Mouse (Mus musculus) ovary, postnatal 14 days (tissue): ENCODE measurements around the gene Tent5b.

ENCODE experiments used
- DNase-seq: peaks from one replicate; pipeline ENCODE4 v3.0.0; 2022; ENCODE audit warnings: low spot score

Tent5b gene

DNA sequence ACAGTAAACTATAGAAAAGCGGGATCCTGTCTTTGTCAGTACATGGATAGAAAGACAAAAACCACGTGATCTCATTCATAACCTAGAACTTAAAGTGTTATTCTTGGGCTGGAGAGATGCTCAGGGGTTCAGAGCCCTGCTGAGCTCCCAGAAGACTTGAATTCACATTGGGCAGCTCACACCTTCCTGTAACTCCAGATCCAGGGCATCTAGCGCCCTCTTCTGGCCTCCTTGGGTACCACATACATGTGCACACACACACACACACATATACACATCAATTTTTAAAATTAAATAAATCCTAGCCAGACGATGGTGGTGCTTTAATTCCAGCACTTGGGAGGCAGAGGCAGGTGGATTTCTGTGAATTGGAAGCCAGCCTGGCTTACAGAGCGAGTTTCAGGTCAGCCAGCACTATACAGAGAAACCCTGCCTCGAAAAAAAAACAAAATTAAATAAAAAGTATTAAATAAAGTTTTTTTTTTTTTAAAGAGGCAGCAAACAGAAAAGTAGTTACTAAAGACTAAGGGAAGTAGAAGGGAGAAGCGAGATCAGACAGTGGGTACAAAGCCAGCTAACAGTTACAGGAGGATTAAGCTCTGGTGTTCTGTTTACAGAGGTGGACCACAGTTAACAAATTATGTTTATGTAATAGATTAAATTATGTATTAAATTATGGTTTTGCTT, 8.7 kb upstream of the Tent5b start:
- DNase-seq: no peak

DNA sequence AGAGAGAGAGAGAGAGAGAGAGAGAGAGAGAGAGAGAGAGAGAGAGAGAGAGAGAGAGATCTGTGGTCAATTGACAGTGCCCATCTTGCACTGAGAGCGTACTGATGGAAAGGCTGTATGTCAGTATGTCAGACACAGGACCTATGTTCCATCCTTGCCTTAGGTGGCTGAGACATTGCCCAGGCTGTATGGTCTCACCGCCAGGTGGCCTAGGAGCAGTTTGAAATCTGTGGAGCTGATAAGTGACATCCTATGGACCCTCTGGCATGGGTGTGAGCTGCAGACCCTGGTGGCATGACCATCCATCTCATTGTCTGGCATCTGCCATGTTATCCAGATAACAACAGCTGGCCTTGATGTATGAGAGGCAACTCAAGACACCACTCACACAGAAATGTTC, 6.1 kb upstream of the Tent5b start:
- DNase-seq: no peak

DNA sequence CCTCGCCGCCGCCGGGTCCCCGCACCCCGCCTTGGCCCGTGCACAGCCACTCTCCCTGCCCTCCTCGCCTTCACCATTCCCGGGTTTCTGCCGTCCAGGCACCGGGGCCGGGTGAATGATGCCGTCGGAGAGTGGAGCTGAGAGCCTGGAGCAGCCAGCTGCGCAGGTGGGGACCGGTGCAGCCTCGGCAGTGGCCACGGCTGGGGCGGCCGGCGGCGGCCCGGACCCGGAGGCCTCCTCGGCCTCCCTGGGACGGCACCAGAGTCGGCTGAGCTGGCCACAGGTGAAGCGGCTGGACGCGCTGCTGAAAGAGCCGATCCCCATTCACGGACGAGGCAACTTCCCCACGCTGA, 229 bp downstream of the Tent5b start:
- DNase-seq: no peak

DNA sequence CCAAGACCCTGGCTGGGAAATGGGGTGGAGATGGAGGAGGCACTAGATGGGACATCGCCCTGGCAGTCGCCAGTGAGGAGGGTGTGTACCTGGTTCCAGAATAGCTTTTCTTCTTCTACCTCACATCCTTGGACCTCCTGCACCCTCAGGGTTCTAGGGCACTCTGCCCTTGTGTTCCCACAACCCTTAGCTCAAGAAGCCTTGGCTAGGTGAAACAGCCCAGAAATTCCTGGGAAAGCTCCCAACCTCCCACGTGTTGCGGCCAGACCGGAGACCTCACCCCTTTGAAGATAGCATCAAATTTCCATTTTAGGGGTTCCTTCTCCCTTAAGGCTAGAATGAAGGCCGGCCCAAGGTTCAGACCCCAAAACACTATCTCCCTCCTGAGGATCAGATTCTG, 822 bp downstream of the Tent5b start:
- no peak for DNase-seq

DNA sequence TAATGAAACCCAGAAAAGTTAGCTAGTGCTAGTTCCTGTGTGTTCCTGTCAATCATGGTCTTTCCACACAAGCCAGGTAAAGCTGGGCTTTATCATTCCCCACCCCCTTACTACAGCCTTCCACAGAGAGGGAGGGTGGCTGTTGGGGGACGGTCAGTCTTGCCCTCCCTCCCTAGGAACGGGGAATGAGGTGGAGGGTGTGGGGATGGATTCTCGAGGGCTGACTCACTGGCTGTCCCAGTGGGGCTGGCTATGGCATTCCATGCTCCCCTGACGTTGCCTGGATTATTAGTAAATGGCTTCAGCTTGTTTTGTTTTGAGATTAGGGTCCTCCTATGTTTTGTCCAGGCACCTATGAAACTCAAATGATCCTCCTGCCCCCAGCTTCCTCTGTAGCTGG, 1.6 kb downstream of the Tent5b start:
- DNase-seq: no peak

DNA sequence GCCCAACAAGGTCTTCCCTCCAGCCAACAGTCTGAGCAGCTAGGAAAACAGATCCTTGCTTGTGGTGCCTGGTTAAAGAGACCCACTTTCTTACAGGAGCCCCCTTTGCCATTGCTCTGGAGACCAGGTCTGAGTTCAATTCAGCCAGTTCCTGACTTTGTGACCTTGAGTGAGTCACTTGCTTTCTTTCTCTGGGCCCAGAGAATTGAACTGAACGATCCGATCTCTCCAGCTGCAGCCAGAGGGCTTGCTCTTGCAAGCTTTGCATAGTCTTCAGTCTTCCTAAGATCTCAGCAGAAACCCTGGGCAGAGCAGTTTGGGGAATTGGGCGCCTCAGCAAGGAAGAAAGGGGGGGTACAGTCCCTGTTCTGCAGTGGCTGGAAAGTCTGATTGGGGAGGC, 2.5 kb downstream of the Tent5b start:
- DNase-seq: no peak

DNA sequence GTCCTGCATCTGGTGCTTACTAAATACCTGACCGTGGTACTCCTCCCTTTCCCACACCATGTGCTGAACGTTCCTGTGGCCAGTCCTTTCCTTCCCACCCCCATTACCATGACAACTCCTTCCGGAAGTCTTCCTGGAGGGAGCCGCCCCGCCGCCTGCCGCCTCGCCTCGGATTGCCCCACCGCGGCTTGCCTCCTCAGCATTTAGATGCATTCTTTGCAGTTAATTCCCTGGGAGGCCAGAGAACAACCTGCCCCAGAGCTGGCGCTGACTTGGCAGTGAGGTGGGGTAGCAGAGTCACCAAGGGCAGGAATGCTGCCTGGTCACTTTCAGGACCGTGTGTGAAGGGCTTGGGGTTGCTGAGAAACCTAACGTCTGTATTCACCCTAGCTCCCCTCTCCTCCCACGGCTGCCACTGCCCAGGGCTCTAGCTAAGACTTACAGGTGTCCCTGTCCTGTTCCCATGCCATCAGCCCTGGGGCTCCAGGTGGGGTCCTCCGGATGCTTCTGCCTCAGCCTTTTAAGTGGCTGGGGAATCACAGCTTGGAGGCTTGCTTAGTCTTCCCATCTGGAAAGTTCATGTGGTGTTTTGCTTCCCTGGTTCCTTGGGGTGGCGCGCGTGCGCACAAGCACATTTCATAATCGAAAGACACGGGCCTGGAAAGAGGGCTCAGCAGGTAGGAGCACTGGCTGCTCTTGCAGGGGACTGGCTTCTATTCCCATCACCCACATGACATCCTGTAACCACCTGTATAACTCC, 4.5 kb downstream of the Tent5b start:
- DNase-seq: no peak

DNA sequence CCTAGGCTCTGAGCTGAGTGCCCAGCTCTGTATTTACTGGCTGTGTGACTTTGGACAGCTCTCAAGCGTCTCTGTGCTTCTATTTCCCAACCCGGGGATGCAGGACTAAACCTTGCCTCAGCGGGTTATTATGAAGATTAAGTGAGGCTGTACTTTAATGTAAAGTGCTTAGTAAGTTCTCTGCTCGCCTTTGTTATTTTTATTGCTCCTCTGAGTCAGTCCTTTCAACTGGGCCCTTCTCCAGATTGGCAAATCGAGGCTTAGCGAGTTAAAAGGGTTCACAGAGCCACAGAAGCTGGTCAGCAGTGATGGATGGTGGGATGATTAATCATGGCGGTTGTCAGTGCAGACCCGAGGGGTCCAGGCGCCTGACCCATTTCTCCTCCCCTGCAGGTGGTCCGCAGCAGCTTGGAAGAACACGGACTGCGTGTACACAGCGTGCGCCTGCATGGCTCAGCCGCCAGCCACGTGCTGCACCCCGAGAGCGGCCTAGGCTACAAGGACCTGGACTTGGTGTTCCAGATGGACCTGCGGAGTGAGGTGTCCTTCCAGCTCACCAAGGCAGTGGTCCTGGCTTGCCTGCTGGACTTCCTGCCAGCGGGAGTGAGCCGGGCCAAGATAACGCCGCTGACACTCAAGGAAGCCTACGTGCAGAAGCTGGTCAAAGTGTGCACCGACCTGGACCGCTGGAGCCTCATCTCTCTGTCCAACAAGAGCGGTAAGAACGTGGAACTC, 5.9 kb downstream of the Tent5b start:
- no peak for DNase-seq

DNA sequence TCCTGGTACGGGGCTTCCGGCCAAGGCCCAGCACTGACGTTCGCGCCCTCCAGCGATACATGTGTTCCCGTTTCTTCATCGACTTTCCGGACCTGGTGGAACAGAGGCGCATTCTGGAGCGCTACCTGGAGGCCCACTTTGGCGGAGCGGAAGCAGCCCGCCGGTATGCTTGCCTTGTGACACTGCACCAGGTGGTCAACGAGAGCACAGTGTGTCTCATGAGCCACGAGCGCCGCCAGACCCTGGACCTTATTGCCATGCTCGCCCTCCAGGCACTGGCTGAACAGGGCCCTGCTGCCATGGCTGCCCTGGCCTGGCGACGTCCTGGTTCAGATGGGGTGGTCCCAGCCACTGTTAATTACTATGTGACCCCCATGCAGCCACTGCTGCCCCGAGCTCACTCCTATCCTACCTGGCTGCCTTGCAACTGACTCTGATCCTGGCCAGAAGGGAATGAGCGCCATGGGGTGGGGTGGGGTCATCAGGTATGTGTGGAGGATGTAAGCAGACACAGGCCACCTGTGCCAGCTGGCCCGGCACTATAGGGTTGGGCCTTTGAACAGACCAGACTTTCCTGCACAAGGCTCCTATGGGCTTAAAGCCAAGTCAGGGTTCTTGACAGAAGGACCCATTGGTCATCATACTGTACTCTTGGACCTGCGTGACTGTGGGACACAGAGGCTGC, 6.9 kb downstream of the Tent5b start:
- DNase-seq: no peak

DNA sequence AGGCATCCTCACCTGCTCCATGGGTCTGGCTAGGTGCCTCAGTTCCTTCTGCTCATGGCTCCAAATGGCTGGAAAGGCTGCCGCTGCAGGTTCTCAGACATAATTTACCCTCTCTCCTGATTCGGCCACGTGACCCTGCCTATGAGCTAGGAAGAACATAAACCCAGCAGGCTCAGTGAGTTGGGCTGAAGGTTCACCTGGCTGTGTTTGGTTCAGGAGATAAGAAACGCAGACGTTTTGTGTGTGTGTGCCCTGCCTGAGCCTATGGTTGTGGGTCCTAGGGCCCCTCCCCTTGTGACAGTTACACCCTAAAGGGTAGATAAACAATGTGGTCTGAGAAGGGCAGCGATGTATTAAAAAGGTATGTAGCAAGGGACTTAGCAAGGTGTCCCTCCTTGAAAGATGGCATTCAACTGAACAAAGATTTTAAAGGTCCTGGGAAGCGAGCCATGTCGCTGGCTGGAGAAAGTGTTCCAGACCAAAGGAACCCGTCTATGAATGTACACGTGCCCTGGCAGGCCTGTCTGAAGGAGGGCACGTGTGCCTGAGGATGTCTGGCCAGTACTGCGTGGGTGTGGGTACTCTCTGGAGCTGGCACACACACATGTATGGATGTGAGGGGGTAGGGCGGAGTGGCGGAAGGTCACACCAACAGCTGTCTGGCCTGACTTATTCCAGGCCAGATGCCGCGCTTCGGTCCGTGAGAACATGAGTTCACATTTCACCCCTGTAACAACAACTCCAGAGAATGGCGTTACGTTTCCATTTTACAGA, 8.9 kb downstream of the Tent5b start:
- DNase-seq: no peak

DNA sequence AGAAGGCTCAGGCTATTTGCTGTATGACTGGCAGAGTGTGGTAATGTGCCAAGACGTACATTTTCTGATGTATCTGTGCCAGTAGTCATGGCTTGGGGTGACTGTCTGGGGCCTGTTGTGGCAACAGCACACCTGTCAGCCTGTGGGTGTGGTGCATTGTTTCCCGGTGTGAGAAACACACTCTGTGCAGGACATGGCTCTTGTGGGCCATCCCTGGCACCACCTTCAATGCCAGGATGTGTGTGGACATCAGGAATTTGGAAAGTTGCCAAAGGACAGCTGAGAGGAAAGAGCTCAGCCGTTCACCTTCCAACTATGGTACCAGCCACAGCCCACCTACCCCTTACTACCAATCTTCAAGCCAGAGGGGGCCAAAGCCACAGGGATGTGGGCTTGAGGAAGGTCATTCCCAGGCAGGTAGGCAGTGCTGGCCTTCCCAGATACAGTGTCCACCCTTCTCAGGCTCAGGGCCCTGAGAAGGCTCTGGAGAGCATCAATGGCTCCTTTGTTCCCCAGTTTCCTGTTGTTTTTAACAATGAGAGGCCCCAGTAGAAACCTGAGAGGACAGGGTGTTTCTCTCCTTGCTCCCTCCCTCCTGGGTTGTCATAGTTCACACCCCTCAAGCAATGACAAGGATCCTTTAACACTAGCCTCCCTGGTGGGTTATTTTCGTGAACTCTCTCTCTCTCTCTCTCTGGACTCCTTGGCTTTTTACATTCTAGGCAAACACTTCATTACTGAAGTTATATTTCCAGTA, 9.7 kb downstream of the Tent5b start:
- DNase-seq: no peak

DNA sequence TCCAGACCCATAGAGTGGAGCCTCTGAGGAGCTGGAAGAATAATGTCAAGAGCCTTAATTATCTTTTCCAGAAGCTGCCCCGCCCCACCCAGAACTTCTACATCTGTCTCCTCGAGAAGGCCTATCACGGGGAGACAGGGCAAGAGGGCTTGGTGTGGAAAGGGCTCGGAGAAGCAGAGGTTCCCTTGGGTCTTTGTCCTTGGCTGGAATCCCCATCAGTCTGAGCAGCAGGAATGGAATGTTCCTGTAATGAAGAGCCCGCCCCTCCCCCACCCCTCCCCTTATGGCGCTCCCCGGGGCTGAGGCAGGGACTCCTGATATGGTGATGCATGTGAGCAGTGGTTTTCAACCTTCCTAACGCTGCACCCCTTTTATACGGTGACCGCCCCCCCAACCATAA, 11.9 kb downstream of the Tent5b start:
- DNase-seq: no peak

DNA sequence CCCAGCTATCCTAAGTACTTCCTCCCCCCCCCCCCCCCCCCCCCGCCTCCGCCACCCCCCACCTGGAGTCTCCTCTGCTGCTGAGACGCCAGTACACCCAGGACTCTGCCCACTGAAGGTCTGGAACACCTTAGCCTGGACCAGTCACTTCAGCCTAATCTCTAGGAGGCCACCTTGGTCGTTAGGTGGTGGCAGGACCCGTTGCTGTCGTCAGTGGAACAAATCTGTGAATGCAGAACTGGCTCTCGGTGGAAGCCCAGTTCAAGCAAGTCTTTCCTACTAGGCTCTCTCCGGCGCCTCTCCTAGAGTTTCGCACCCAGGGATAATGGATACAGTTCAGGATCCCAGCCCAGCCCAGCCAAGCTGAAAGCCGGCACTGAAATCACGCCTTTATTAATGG, 14.0 kb downstream of the Tent5b start:
- no peak for DNase-seq

DNA sequence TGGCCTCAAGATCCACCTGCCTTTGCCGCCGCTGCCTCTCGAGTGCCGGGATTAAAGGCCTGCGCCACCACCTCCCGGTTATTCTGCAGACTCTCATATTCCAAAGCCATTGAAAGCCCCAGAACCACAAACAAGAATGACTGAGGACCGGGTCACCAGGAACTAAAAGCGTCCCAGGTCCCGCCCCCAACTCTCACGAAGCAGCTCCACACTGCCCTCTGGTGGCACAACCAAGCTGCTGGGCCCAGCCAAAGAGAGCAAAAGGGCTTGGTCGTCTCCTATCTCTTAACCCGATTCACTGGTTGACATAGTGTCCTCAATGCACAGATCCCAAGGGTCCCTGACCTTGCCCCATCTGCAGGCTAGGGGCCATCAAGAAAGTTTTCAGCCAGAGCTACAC, 14.5 kb downstream of the Tent5b start:
- DNase-seq: peak; percentile 90

DNA sequence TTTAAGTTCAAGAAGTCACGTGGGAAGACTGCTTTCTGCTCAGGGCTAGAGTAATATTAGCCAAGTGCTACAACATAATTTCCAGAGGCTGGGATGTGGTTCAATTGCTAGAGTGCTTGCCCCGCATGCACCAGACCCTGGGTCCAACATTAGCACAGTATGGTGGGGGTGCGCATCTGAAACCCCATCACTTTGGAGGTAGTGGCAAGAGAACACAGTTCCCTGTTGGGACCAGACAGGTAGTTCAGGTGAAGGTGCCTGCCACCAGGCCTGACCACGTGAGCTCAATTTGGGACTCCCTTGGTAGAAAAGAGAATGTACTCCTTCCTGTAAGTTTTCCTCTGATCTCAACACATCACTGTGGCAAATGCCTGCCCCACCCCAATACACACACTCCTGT, 14.9 kb downstream of the Tent5b start:
- DNase-seq: no peak

DNA sequence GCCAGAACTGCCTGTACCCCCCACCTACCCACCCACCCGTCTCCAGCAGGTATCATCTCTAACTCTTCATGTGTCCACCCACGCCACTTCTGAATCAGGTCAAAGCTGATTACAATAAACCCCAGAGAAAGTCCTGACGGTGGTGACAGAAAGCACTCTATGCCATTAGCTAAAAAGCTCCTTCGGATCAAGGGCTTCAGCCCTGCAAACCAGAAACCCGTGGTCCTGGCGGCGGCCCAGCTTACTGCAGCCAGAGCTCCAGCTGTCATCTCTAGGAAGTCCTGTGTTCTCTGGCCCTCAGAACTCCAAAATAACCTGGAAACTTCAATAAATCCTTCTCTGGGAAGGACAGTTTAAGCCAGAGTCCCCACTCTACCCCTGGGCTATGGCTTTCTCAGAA, 15.8 kb downstream of the Tent5b start:
- DNase-seq: no peak

DNA sequence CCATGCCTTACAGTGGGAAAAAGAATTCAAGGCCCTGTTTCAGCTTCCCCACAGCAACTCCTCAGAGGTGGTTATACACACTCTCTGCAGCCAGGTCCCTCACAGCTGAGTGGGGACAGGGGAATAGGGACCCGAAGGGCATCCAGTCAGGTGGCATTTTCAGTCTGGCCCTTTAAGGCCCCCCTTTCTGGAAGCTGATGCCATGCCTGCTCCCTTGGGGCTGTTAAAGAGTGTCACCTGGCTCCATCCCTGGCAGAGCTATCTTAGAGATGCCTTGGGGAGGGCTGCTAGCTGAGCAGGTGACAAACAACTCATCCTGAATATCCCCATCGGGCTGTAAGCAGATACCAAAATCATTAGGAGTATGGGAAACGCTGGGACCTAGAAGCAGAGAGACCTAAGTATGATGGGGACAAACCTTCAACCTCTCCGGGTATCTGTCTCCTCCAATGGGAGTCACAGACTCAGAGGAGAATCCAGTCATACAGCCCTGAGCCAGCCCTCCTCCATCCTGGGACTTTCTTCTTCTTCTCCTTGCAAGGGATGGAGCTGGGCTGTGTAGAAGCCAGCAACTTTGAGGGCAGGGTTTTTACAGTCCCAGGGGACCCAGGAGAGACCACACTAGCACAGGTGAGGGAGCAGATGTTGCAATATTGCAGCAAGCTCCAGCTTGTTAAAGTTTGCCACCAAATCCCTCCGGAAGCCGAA, 17.0 kb downstream of the Tent5b start:
- DNase-seq: no peak

DNA sequence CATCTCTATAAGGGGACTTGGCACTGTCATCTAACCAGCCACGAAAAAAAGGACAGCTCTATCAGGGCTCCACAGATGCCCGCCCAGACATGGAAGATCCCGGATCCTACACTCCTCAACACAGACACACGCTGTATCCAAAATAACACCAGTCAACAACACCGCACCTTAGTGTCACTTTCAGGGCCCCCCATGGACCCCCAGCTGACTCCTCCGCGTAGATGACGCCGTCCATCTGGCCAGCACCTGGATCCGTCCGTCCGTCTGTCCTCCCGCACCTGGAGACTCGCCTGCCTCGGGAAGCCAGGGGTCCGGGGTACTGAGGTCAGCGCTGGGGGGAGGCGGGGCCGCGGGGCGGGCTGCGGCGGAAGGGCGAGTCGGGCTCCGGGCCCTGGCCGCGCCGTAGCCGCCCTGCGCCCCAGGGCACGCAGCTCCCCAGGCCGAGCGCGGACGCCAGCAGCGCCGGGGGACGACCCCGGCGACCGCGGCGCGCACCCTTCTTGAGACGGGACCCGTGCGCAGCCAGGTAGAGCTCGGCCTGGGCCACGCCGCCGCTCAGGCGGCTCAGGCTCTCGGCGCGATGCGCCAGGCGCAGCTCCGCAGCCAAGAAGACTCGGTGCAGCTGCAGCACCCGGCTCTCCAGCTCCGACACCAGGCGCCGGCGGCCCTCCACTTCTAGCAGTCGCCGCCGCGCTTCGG, 17.7 kb downstream of the Tent5b start:
- no peak for DNase-seq

DNA sequence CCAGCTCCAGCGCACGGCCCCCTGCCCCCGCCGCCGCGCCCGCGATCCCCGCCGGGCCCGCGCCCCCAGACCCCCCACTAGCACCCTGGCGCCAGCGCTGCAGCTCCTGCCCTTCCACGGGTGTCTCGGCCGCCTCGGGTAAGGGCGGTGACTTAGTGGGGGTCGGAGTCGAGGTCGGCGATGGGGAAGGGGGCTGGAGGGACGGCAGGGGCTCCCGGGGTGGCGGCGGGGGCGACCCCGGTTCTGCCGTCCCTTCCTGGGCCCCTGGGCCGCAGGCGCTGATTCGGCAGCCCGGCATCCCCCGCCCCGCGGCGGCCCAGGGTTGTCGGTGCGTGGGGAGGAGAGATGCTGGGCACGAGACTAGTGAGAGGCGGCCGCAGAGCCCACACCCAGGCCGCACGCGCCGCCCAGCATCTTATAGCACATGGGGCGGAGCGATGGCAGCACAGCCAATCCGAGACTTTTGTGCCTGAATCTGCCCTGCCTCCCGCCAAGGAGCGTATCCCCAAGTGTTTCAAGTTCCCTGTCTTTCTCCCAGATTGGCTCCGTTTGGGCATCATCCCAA, 18.3 kb downstream of the Tent5b start, which contains the start of gene Trnp1:
Gene Trnp1, minus strand, starts transcription at position 391 of the 565 bp plus-strand sequence.
- no peak for DNase-seq
